Mouse (Mus musculus): Measurements from ENCODE around the gene Slc30a6.

Gene Slc30a6

DNA sequence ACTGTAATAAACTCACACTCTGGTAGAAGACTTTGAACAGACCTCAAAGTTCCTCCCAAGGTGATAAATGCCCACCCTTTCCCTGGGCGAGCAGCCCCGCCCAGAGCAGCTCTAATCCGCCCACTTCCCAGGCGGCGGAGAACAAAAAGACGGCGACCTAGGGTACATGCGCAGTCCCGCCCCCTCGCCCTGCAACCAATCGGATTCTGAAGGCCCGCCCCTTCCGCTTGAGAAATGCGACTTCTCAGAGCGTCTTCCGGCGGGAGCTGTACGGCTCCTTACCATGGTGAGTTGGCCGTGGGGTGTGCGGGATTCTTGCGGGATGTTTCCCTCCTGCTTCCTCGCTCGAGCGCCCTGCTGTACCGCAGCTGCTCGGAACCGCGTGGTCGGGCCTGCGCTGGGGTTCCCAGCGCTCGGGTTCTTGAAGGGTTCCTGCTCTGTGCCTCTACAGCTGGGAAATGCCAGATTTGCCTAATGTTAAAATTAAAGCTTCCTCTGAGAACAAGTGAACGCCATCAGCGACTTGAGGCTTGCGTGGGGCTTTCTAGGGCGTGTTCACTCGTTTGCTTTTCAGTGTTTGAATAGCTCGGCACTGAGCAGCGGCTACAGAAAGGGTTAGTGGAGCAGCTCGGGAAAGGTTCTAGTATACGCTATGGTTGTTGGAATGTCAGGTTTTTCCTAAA lies at the start of gene Slc30a6:
Gene Slc30a6, plus strand, starts transcription at position 226 of the 683 bp plus-strand sequence.
- DNase-seq (ENCODE audit: low read depth), result peak; percentile 92

GRCm38 (mm10) chr17:74363592-74363991 lies 31.8 kb upstream of the Slc30a6 start:
- DNase-seq (ENCODE audit: low read depth), result no peak

- no peak for DNase-seq (ENCODE audit: low read depth)
These were observed 18.5 kb upstream of the Slc30a6 start for GRCm38 (mm10) chr17:74376916-74377315.

DNA sequence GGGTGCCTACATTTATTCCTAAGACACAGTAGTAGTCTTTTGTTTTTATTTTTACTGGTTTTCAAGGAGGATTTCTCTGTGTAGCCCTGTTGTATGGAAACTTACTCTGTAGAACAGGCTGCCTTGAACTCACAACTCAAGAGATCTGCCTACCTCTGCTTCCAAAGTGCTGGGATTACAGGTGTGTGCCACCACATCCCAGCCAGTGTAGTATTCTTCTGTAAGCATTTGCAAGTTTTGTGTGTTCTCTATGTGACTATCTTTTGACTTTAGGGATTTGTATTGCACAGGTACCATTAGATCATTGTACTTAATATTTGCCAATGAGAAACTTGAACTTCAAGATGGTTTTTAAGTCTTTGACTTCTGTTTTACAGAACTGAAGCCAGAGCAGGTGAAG lies 8.8 kb upstream of the Slc30a6 start:
- DNase-seq (ENCODE audit: low read depth), result no peak

DNA sequence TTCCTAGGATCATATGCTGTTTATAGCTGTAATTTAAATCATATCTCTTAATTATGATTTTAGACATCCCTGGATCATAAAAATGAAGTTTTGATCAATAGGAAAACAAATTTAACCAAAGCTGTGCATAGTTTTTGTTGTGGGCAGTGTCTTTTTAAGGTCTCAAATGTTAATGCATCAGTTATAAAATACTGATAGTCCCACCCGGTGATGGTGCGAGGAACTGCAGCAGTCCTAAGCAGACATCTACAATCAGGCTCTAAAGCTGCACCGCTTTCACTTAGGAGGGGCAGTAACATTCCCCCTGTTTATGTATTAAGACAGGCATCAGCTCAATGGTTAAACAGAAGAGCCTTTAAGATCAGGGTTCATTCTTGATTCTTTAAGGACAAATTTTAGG lies 5.6 kb upstream of the Slc30a6 start:
- peak; percentile 11 for DNase-seq (ENCODE audit: low read depth)

DNA sequence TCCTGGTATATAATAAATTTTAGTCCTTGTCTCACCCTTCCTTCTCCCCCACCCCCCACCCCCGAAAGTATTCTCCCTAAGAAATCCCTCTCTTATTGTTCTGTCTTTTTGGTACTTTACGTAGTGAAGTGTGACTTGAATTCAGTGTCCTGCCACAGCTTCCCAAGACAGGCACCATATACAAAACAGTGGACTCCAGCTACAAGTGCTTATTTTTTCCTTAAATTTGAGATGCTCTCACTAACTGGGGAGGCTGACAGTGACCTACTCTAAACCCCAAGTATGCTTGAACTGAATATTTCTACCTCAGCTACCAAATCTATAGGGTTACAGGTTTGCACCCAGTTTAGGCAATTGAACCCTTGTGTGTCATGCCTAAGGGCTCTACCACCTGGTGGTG lies 1.0 kb upstream of the Slc30a6 start:
- DNase-seq (ENCODE audit: low read depth), result no peak

GRCm38 (mm10) chr17:74394855-74395254 lies 553 bp upstream of the Slc30a6 start:
- DNase-seq (ENCODE audit: low read depth), result no peak

DNA sequence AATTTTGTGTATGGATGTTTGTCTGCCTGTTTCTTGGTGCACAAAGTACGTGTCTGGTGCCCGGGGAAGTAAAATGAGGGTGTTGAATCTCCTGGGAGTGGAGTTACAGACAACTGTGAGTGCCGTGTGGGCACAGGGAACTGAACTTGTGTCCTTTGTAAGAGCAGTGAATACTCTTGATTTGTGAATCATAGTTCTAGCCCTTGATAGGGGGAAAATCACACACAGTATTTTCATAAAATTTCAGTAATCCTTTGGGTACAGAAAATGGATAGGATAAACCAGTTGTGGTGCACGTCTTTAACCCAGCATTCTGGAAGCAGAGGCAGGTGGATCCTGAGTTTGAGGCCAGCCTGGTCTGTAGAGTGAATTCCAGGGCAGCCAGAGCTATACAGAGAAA lies 1.4 kb downstream of the Slc30a6 start:
- no peak for DNase-seq (ENCODE audit: low read depth)

- DNase-seq (ENCODE audit: low read depth), result peak; percentile 26
These were observed 1.8 kb downstream of the Slc30a6 start for GRCm38 (mm10) chr17:74397173-74397572.

- DNase-seq (ENCODE audit: low read depth), result no peak
These were observed 7.2 kb downstream of the Slc30a6 start for GRCm38 (mm10) chr17:74402486-74403222.

DNA sequence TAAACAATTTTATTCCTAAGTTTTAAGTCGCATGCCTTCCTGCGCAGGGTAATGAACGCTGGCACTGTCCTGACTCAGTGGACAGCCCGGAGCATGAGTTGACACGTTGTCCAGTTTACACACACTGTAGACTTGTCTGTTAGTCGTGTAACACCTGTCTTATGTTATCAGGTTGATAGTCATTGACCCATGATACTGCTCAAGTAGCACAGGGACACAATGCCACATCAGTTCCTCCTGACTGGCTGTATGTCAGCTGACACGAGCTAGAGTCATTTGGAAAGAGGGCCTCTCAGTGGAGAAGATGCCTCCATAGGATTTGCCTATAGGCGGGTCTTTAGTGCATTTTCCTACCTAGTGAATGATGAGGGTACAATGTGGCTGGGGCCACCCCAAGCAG lies 11.1 kb downstream of the Slc30a6 start:
- no peak for DNase-seq (ENCODE audit: low read depth)

GRCm38 (mm10) chr17:74409722-74410121 lies 14.3 kb downstream of the Slc30a6 start:
- DNase-seq (ENCODE audit: low read depth), result peak; percentile 13

- DNase-seq (ENCODE audit: low read depth), result no peak
These were observed 17.9 kb downstream of the Slc30a6 start for GRCm38 (mm10) chr17:74413324-74413723.

GRCm38 (mm10) chr17:74414671-74415070 lies 19.3 kb downstream of the Slc30a6 start:
- DNase-seq (ENCODE audit: low read depth), result peak; percentile 24

DNA sequence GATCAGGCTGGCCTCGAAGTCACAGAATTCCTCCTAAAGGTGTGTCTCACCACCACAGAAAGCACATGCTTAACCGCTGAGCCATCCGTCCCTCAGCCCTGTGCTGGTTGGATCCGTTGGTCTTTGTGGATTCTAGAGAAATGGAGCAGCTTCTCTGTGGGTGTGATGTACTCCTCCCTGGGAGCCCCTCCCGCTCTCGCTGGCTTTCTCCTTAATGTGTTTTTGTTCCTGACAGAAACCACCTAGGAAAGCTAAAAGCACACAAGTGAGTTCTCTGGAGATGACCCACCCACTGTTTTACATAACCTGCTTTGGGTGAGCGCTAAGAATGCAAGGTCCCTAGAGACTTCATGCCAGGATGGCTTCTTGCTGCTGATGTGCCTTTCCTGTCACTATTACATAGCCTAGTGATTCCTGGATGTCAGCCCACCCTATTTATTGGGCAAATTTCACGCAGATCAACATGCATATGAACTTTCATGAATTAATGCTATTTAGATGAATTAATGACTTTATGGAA lies 21.5 kb downstream of the Slc30a6 start:
- no peak for DNase-seq (ENCODE audit: low read depth)

- no peak for DNase-seq (ENCODE audit: low read depth)
These were observed 22.8 kb downstream of the Slc30a6 start for GRCm38 (mm10) chr17:74418171-74418570.

DNA sequence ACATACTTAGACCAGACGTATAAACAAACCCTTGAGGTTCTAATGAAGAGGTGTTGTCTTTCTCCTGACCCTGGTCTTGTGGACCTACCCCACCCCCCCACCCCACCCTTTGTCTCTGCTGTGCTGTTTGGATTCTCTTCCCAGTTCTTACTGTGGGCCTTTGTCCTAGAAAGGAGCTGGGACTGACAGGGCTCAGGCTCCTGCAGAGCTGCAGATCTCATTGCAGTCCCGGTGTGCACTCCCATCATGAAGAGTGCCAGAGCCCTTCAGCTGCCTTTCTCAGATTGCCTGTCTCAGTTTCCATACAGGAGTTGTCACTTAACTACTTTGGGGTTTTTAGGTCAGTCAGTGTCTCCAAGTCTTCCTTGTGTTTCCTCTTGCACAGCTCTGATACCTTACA lies 25.2 kb downstream of the Slc30a6 start:
- DNase-seq (ENCODE audit: low read depth), result no peak

DNA sequence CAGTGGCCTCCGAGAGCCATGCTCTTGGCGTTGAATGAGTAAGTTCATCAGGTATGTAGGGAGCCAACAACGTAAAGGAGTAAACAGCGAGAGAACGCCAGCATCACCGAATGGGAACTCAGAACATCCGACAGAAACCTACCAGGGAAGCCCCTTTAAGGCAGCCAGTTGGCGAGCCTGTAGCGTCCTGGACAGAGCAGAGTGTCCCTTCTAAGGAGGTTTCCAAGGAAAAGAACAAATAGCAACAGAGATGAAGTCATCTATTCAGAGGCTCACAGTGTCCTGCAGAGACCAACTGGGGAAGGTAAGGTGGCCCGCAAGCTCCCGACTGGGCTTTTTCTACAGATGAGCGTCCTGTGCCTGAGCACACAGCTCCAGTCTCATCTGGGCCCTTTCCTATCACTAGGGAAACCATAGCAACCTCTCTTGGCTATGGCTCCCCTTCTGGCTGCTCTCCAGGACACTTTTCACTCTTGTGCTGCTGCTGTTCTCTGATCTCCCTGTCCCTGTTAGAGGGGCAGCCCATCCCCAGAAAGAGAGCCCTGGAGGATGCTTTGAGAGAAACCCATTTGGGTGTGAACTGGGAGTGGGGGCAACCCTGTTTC lies 29.1 kb downstream of the Slc30a6 start:
- no peak for DNase-seq (ENCODE audit: low read depth)

- no peak for DNase-seq (ENCODE audit: low read depth)
These were observed 34.7 kb downstream of the Slc30a6 start for GRCm38 (mm10) chr17:74430074-74430473.

GRCm38 (mm10) chr17:74431481-74431880 lies 36.1 kb downstream of the Slc30a6 start:
- DNase-seq (ENCODE audit: low read depth), result peak; percentile 21

- DNase-seq (ENCODE audit: low read depth), result no peak
These were observed 37.2 kb downstream of the Slc30a6 start for GRCm38 (mm10) chr17:74432631-74433030.

- no peak for DNase-seq (ENCODE audit: low read depth)
These were observed 42.4 kb downstream of the Slc30a6 start for GRCm38 (mm10) chr17:74437762-74438161.

GRCm38 (mm10) chr17:74440486-74440885 lies 45.1 kb downstream of the Slc30a6 start:
- DNase-seq (ENCODE audit: low read depth), result peak; percentile 29

Measured in 416B (cell line).